Mouse (Mus musculus): ENCODE data around the gene Mrpl45. TPM values are rescaled to one million over a fixed set of nuclear protein-coding genes. Genes with fewer than 3 reads are reported as not detected.
A peak's percentile ranks its signal among the peaks of the same experiment; 100 is the strongest.
"Not testable (repeated sequence)": the region's sequence is repeated elsewhere in the genome, so short reads cannot be mapped to it uniquely, and the experiment has no call there.

Mrpl45 gene
- polyA plus RNA-seq (2014; fragmentation: Nextera tagmentation; extraction: Ambion mirVana), result 58.4 and 64.8 TPM in 2 replicates

DNA sequence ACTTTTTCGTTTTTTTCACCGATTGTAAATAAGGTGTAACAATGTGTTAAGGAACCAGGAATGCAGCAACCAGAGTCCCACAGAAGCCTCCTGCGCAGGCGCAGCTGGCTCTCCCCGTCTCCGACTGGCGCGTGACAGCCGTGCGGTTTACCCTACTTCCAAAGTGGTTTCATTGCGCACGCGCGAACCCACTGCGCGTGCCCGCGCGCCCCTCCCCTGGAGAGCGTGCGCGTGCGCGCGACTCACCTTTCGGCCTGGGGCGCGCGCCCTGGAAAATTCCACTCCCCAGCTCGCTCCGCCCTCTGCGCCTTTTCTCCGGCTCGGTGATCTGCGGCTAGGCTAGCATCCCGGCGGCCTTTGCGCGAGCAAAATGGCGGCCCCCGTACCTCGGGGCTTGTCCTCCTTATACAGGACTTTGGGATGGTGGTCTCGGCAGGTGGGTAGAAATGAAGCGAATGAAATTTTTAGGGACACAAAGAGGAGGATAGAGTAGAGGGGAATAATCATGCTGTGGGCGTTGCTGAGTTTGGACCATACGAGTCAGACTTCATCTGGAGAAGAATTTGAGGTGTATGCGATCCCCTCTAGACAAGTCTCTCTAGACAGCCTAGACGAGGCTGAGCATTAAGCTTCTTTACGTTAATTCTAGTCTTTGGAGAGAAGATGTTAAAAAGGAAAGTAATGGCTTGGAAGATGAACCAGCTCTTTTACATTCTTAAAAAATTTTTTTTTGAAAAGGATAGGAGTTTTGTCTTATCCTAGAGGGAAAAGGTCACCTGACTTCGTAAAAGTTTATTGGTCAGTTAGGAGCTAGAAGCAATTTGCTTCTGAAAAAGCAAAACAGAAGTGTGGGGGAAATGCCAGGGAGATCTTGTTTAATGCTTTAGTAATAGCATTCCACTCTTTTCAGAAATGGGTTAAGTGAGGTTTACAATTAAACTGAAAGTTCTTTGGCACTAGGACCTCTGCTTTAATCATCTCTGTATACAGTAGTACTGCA lies at the start of gene Mrpl45:
Gene Mrpl45 (plus strand): TSS at position 213 of the 1,000 bp plus-strand sequence.
- Histone ChIP-seq H3K27me3 (ENCODE audit: control insufficient read depth, insufficient read depth, low read length) (no peaks in the 10 kb centered on the region), H3K4me2 (replicated peaks; ENCODE audit: low read depth, low read length) (peak within 1 kb of the TSS; percentile 49), H3K4me1 (ENCODE audit: control insufficient read depth, insufficient read depth, low read length) (peaks cover 3% of the 10 kb centered on the region; the same call in 1 of the 2 replicates), H3K27ac (ENCODE audit: low read depth, low read length) (no peak within 1 kb of the TSS; the same call in 1 of the 2 replicates), H3K4me3 (ENCODE audit: low read length) (peak within 1 kb of the TSS; percentile 59), H3K36me3 (ENCODE audit: control insufficient read depth, insufficient read depth, low read length) (peaks cover 8% of the 10 kb centered on the region; the same call in 1 of the 2 replicates), H3K9ac (ENCODE audit: low read depth, low read length) (peak within 1 kb of the TSS; percentile 60), H3K9me3 (ENCODE audit: control insufficient read depth, low read length) (no peaks in the 10 kb centered on the region)
- WGBS, result under 1% methylated on average over 50 of the region's 50 CpGs
- peak; percentile 96 for ATAC-seq (ENCODE audit: low FRiP score, low TSS enrichment)

DNA sequence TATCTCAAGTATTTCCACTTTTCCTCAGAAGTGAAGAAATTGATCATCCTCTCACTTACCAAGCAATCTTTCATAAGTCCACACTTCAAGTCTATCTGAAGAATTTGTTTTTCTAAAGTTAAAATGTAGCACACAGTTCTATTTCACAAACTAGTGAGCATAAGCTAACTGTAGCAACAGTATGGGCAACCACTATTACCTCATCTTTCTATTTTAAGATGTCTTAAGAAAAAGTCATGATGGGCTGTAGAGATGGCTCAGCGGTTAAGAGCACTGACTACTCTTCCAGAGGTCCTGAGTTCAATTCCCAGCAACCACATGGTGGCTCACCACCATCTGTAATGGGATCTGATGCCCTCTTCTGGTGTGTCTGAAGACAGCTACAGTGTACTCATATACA lies 49.0 kb upstream of the Mrpl45 start:
- H3K27ac ChIP-seq (ENCODE audit: low read depth, low read length); H3K9me3 ChIP-seq (ENCODE audit: control insufficient read depth, low read length); ATAC-seq (ENCODE audit: low FRiP score, low TSS enrichment); H3K27me3 ChIP-seq (ENCODE audit: control insufficient read depth, insufficient read depth, low read length); H3K4me2 ChIP-seq (replicated peaks; ENCODE audit: low read depth, low read length); H3K4me1 ChIP-seq (ENCODE audit: control insufficient read depth, insufficient read depth, low read length); H3K9ac ChIP-seq (ENCODE audit: low read depth, low read length); H3K4me3 ChIP-seq (ENCODE audit: low read length): not testable (repeated sequence)
- peaks cover 18% of the 10 kb centered on the region for H3K36me3 ChIP-seq (ENCODE audit: control insufficient read depth, insufficient read depth, low read length)
- 100% methylated on average over 1 of the region's 1 CpGs for WGBS

DNA sequence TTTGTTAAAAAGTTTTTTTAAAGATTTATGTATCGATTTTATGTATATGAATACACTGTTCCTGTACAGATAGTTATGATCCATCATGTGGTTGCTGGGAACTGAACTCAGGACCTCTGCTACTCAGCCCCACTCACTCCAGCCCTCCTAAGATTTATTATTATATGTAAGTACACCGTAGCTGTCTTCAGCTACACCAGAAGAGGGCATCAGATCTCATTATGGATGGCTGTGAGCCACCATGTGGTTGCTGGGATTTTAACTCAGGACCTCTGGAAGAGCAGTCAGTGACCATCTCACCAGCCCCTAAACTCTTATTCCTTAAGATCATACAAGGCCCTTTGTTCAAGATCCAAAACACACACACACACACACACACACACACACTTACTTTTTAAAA lies 45.5 kb upstream of the Mrpl45 start:
- not testable (repeated sequence) for H3K4me3 ChIP-seq (ENCODE audit: low read length); ATAC-seq (ENCODE audit: low FRiP score, low TSS enrichment); H3K27me3 ChIP-seq (ENCODE audit: control insufficient read depth, insufficient read depth, low read length); H3K9me3 ChIP-seq (ENCODE audit: control insufficient read depth, low read length); H3K4me2 ChIP-seq (replicated peaks; ENCODE audit: low read depth, low read length); H3K9ac ChIP-seq (ENCODE audit: low read depth, low read length); H3K4me1 ChIP-seq (ENCODE audit: control insufficient read depth, insufficient read depth, low read length); H3K27ac ChIP-seq (ENCODE audit: low read depth, low read length)
- H3K36me3 ChIP-seq (ENCODE audit: control insufficient read depth, insufficient read depth, low read length), result peaks cover 13% of the 10 kb centered on the region
- WGBS, result 66% methylated on average over 2 of the region's 2 CpGs

DNA sequence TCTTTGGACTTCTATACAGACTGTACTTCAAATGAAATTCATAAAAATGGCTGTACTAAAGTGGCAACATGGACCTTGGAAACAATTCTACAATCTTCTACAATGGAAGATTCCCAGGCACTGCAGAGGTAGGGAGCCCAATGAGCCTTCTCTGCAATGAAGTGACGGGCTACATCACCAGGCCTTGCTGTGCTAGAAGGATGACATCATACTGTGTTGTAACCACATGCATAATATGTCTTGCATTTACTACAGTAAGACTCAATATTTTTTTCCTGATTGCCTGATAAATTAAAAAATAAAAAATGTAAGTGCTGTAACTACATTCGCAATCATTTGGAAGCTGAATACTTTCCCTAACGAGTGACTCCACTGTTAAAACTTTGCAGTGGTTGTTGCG lies 42.7 kb upstream of the Mrpl45 start:
- no peak for ATAC-seq (ENCODE audit: low FRiP score, low TSS enrichment)
- H3K4me3 ChIP-seq (ENCODE audit: low read length), result no peak overlapping the region
- H3K4me2 ChIP-seq (replicated peaks; ENCODE audit: low read depth, low read length), result no peak overlapping the region
- WGBS, result 97% methylated on average over 4 of the region's 4 CpGs
- no peaks in the 10 kb centered on the region for H3K9me3 ChIP-seq (ENCODE audit: control insufficient read depth, low read length)
- no peaks in the 10 kb centered on the region for H3K36me3 ChIP-seq (ENCODE audit: control insufficient read depth, insufficient read depth, low read length)
- H3K9ac ChIP-seq (ENCODE audit: low read depth, low read length), result no peak overlapping the region
- H3K27ac ChIP-seq (ENCODE audit: low read depth, low read length), result no peak overlapping the region
- no peaks in the 10 kb centered on the region for H3K4me1 ChIP-seq (ENCODE audit: control insufficient read depth, insufficient read depth, low read length)
- no peaks in the 10 kb centered on the region for H3K27me3 ChIP-seq (ENCODE audit: control insufficient read depth, insufficient read depth, low read length)

DNA sequence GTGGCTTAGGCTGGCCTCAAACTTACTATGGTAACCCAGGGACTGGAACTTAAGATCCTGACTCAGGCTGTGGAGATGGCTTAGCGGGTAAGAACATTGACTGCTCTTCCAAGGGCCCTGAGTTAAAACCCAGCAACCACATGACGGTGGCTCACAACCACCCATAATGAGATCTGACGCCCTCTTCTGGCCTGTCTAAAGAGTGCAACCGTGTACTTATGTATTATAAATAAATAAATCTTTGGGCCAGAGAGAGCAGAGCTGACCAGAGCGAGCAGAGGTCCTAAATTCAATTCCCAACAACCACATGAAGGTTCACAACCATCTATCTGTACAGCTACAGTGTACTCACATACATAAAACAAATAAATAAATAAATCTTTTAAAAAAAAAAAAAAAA lies 41.9 kb upstream of the Mrpl45 start:
- 87% methylated on average over 5 of the region's 5 CpGs for WGBS
- no peak overlapping the region for H3K9ac ChIP-seq (ENCODE audit: low read depth, low read length)
- no peak overlapping the region for H3K27ac ChIP-seq (ENCODE audit: low read depth, low read length)
- H3K4me2 ChIP-seq (replicated peaks; ENCODE audit: low read depth, low read length), result no peak overlapping the region
- no peak overlapping the region for H3K4me3 ChIP-seq (ENCODE audit: low read length)
- no peak for ATAC-seq (ENCODE audit: low FRiP score, low TSS enrichment)
- H3K4me1 ChIP-seq (ENCODE audit: control insufficient read depth, insufficient read depth, low read length), result peaks cover 5% of the 10 kb centered on the region
- H3K27me3 ChIP-seq (ENCODE audit: control insufficient read depth, insufficient read depth, low read length), result no peaks in the 10 kb centered on the region
- no peaks in the 10 kb centered on the region for H3K36me3 ChIP-seq (ENCODE audit: control insufficient read depth, insufficient read depth, low read length)
- H3K9me3 ChIP-seq (ENCODE audit: control insufficient read depth, low read length), result no peaks in the 10 kb centered on the region

DNA sequence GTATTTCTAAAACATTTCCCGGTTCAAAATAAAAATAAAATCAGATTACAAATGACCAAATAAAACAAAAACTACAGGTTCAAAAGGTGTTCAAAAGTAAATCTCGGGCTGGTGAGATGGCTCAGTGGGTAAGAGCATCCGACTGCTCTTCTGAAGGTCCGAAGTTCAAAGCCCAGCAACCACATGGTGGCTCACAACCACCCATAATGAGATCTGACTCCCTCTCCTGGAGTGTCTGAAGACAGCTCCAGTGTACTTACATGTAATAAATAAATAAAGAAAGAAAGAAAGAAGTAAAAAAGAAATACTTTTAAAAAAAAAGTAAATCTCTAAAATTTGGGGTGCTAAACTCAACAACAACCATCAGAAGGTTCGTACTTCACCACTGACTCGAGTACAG lies 40.6 kb upstream of the Mrpl45 start:
- ATAC-seq (ENCODE audit: low FRiP score, low TSS enrichment), result not testable (repeated sequence)

DNA sequence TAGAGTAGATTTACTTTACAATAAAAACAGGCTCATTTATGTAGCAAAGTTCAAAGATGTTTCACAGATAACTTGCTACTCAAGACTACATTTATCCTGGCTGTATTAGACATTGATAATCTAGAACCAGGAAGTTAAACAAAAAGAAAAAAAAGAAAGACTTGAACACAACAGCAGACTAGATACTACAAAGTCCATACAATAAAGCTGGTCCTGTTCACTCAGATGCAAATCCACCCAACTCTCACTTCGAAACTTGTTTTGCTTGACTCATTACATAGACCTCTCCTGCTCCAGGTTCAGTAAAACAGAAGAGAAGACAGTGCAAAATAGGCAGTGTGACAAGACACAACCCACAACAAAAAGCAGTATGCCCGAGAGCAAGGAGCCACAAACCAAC lies 40.2 kb upstream of the Mrpl45 start:
- Histone ChIP-seq H3K9me3 (ENCODE audit: control insufficient read depth, low read length) (no peaks in the 10 kb centered on the region), H3K4me2 (replicated peaks; ENCODE audit: low read depth, low read length) (no peak overlapping the region), H3K9ac (ENCODE audit: low read depth, low read length) (no peak overlapping the region), H3K27me3 (ENCODE audit: control insufficient read depth, insufficient read depth, low read length) (no peaks in the 10 kb centered on the region), H3K4me1 (ENCODE audit: control insufficient read depth, insufficient read depth, low read length) (peaks cover 10% of the 10 kb centered on the region), H3K4me3 (ENCODE audit: low read length) (no peak overlapping the region), H3K36me3 (ENCODE audit: control insufficient read depth, insufficient read depth, low read length) (no peaks in the 10 kb centered on the region), H3K27ac (ENCODE audit: low read depth, low read length) (no peak overlapping the region)
- no peak for ATAC-seq (ENCODE audit: low FRiP score, low TSS enrichment)
- WGBS, result 92% methylated on average over 2 of the region's 2 CpGs

More for the DNA sequence above, 40.6 kb upstream of the Mrpl45 start:
- H3K27me3 ChIP-seq (ENCODE audit: control insufficient read depth, insufficient read depth, low read length); H3K4me1 ChIP-seq (ENCODE audit: control insufficient read depth, insufficient read depth, low read length); H3K27ac ChIP-seq (ENCODE audit: low read depth, low read length); H3K9me3 ChIP-seq (ENCODE audit: control insufficient read depth, low read length); H3K9ac ChIP-seq (ENCODE audit: low read depth, low read length); H3K4me2 ChIP-seq (replicated peaks; ENCODE audit: low read depth, low read length); H3K36me3 ChIP-seq (ENCODE audit: control insufficient read depth, insufficient read depth, low read length); H3K4me3 ChIP-seq (ENCODE audit: low read length): not testable (repeated sequence)
- WGBS, result 91% methylated on average over 6 of the region's 6 CpGs

DNA sequence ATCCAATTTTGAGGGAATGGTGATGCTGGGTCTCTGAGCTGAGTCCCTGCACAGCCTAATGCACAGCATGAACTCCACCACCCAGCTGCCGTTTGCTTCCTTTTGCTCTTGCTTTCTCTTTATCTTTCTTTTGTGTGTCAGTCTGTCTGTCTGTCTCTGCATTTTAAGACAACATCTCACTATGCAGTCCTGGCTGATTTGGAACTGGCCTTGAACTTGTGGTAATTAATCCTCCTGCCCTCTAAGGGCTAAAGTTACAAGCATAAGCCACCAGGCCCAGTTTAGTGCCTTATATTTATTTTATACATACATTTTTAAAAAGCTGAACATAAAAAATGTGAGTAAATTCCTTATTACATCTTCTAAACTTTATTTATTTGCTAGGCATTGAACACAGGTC lies 39.5 kb upstream of the Mrpl45 start:
- Histone ChIP-seq H3K9me3 (ENCODE audit: control insufficient read depth, low read length) (no peaks in the 10 kb centered on the region), H3K4me1 (ENCODE audit: control insufficient read depth, insufficient read depth, low read length) (peaks cover 10% of the 10 kb centered on the region), H3K9ac (ENCODE audit: low read depth, low read length) (no peak overlapping the region), H3K4me3 (ENCODE audit: low read length) (no peak overlapping the region), H3K27me3 (ENCODE audit: control insufficient read depth, insufficient read depth, low read length) (no peaks in the 10 kb centered on the region), H3K4me2 (replicated peaks; ENCODE audit: low read depth, low read length) (no peak overlapping the region), H3K27ac (ENCODE audit: low read depth, low read length) (no peak overlapping the region), H3K36me3 (ENCODE audit: control insufficient read depth, insufficient read depth, low read length) (no peaks in the 10 kb centered on the region)
- 32% methylated on average over 1 of the region's 1 CpGs for WGBS
- no peak for ATAC-seq (ENCODE audit: low FRiP score, low TSS enrichment)

DNA sequence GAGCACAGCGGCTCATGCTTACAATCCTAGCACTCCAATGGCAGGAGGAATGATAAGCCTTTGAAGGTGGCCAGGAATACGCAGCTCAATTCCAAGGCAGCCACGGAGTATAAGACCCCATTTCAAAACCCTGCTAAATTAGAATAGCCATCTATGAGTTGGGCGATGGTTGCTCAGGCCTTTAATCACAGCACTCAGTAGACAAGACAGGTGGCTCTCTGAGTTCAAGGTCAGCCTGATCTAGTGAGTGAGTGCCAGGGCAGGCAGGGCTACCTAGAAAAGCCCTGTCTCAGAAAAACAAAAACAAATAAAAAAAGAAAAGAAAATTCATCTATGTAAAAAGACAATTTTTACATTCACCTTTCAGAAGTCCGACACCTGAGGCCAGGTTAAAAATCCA lies 38.4 kb upstream of the Mrpl45 start:
- WGBS, result 87% methylated on average over 5 of the region's 5 CpGs
- Histone ChIP-seq H3K9me3 (ENCODE audit: control insufficient read depth, low read length) (no peaks in the 10 kb centered on the region), H3K4me1 (ENCODE audit: control insufficient read depth, insufficient read depth, low read length) (peaks cover 10% of the 10 kb centered on the region), H3K4me3 (ENCODE audit: low read length) (no peak overlapping the region), H3K27me3 (ENCODE audit: control insufficient read depth, insufficient read depth, low read length) (no peaks in the 10 kb centered on the region), H3K9ac (ENCODE audit: low read depth, low read length) (no peak overlapping the region), H3K27ac (ENCODE audit: low read depth, low read length) (no peak overlapping the region), H3K36me3 (ENCODE audit: control insufficient read depth, insufficient read depth, low read length) (no peaks in the 10 kb centered on the region), H3K4me2 (replicated peaks; ENCODE audit: low read depth, low read length) (no peak overlapping the region)
- ATAC-seq (ENCODE audit: low FRiP score, low TSS enrichment), result no peak
